Mouse (Mus musculus): ENCODE results near the gene Stx5a.
"Not testable (repeated sequence)": the region's sequence is repeated elsewhere in the genome, so short reads cannot be mapped to it uniquely, and the experiment has no call there.

The Stx5a gene

DNA sequence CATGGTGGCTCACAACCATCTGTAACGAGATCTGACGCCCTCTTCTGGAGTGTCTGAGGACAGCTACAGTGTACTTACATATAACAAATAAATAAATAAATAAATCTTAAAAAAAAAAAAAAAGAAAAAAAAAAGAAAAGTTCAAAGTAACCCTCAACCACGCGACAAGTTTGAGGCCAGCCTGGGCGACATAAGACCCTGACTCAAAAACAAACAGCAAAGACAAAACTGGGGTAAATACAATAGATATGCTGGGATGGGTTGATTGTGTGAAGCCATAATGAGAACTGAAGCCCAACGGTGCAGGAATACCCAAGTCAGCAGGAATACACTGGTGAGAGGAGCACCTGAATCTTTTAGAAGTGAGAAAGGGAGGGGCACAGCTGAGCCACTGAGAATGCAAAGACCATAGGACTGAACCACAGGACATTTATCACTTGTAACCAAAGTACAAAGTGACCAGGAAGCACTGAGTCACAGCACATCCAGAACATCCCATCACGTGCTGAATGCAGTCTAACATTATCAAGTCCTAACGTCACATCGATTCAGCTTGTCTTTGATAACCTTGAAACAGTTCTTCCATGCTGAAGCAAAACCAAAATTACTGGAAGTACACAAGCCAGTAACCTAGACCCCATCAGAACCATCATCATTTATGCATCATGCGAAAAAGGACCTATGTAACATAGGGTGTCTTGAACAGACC, 24.3 kb upstream of the Stx5a start:
- no peak for DNase-seq (ENCODE audit: low spot score in 2 of 2)

DNA sequence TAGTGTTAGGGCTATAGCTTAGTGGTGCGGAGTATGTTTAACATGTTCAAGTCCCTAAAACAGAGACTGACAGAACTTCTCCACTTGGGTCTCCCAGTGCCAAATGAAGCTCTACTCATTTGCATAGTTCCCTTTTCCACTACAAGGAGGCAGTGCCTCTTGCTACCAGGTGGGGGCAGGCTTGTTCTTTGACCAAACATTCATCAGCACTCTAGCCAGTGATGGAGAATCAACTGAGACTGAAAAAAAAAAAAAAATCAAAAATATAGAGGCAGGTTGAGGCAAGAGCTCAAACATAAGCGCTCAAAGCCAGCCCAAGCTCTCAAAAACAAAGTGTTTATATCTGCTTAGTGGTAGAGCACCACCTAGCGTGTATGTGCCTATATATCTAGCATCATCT, 22.9 kb upstream of the Stx5a start:
- DNase-seq (ENCODE audit: low spot score in 2 of 2), result no peak

DNA sequence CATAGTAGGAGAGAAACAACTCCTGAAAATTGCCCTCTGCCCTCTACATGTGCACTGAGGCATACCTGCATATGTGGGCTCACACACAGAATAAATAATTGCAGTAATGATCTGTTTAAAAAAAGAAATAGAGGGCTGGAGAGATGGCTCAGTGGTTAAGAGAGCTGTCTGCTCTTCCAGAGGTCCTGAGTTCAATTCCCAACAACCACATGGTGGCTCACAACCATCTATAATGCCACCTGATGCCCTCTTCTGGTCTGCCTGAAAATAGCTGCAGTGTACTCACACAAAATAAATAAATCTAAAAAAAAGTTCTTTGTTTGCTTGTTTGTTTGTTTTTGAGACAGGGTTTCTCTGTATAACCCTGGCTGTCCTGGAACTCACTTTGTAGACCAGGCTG, 22.2 kb upstream of the Stx5a start:
- not testable (repeated sequence) for DNase-seq (ENCODE audit: low spot score in 2 of 2)

DNA sequence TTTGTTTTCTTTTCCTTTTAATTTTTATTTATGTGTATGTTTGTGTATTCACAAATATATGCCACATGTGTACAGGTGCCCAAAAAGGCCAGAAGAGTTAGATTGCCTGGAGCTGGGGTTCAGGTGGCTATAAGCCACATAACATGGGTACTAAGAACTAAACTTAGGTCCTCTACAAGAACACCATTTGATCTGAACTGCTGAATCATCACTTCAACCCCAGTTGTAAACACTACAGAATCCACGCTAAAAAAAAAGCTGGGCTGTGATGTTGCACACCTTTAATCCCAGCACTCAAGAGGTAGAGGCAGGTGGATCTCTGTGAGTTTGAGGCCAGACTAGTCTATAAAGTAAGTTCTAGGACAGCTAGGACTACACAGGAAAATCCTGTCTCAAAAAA, 19.8 kb upstream of the Stx5a start:
- DNase-seq (ENCODE audit: low spot score in 2 of 2), result no peak

DNA sequence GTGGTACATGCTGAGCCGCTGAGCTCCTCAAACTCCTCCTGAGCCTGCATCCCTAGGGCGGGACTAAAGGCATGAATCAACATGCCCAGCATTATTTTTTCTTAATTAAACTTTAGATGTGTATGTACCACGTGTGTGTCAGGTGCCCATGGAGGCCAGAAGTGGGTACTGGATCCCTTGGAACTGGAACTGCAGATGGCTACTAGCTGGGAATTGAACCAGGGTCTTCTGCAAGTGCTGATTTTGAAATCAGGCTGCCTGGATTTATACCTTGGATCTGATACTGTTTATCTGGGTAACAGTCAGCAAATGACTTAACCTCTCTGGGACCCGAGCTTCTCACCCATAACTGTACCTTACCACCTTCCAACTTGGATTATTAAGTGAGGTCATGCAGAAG, 19.2 kb upstream of the Stx5a start:
- DNase-seq (ENCODE audit: low spot score in 2 of 2), result no peak

DNA sequence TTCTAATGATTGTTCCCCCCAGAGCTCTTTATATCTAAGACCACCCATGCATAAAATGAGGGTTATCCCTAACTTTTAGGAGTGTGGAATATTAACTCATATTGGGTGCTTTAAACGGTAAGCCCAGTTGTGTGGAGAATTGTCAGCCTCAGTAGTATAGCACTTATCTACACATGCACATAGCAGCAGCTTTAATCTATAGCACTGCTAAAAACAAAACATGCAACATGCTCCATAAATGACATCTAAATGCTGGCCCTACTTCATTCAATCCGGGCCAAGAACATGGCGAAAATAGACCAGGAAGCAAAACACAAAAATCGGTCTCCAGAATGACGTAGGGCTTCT, 18.7 kb upstream of the Stx5a start:
- DNase-seq (ENCODE audit: low spot score in 2 of 2), result no peak

DNA sequence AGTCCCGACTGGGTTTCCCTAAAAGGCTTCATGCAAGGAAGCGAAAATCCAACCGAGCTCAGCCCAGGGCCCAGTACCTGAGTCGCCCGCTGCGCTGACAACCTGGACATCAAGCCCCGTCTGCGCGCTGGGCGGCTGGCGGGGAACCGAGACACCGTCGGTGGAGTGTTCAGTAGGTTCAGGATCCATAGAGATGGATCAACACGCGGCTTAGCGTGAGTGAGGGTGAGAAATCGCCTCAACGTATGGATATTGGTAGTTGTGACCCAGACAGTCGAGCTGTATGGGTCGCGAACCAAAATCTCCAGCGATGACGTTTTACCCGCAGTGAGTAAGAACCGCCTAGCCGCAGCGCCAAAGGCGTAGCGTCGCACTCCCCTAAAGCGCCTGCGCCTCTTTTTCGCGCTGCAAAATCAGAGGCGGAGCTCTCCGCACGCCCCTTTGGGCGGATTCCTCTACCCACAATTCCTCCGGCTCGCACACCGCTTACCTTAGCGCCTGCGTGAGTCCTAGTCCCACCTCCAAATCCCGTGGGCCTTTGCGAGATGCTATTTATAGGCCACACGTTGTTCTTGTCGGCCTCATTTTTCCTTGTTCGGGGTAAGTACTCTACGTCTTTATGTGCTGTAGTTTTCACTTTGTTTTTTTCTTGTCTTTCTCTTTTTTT, 18.2 kb upstream of the Stx5a start, which contains the start of gene Slc3a2:
Gene Slc3a2, minus strand, starts transcription at position 463 of the 667 bp plus-strand sequence.
- peak; percentile 97 to 98 for DNase-seq (ENCODE audit: low spot score in 2 of 2)

DNA sequence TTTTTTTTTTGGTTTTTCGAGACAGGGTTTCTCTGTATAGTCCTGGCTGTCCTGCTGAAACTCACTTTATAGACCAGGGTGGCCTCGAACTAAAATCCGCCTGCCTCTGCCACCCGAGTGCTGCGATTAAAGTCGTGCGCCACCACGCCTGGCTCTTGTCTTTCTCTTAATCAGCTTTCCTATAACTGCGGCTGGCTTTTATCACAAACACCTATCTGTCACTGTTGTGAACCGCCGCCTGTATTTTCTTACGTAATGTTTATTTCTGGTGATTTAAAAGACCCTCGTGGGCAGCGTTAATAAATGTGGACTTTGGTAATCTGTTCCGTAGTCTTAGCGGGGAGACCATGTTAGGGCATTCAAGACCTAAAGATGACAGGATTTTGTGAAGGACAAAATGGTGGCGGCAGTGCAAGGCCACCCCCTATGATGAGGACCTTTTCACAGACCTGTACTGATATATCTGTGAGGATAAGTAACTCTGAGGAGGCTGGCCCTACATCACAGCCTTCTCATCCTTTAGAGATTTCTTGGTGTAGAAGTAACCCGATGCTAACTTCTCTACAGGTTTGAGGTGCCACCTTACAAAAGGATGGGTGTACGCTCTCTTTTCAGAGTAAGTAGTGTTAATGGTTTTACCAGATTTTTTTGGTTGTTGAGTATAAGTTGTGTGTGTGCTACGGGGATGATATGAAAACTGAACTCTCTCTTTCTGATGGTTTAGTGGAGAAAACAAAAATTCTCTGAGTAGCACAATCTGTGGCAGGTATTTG, 17.5 kb upstream of the Stx5a start:
- DNase-seq (ENCODE audit: low spot score in 2 of 2), result no peak

DNA sequence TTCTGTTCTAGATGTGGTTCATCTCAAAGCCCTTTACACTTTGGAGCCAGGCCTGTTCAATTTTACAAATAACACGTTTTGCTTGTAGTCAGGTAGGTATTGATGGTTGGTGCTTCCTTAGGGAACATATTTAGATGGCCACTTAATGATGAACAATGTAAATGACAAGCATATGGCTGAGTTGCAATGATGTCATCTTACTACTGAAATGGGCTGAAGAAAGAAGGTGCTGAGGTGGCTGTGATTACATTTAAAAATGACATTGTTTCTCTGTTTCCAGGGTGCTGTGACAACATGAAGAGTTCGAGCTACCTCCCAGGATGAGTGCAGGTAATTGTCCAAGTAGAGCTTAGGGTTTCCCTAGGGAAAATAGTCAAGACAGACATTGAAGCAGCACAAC, 16.8 kb upstream of the Stx5a start:
- no peak for DNase-seq (ENCODE audit: low spot score in 2 of 2)

GRCm38 (mm10) chr19:8725081-8725613, 16.1 kb upstream of the Stx5a start:
- DNase-seq (ENCODE audit: low spot score in 2 of 2), result no peak

DNA sequence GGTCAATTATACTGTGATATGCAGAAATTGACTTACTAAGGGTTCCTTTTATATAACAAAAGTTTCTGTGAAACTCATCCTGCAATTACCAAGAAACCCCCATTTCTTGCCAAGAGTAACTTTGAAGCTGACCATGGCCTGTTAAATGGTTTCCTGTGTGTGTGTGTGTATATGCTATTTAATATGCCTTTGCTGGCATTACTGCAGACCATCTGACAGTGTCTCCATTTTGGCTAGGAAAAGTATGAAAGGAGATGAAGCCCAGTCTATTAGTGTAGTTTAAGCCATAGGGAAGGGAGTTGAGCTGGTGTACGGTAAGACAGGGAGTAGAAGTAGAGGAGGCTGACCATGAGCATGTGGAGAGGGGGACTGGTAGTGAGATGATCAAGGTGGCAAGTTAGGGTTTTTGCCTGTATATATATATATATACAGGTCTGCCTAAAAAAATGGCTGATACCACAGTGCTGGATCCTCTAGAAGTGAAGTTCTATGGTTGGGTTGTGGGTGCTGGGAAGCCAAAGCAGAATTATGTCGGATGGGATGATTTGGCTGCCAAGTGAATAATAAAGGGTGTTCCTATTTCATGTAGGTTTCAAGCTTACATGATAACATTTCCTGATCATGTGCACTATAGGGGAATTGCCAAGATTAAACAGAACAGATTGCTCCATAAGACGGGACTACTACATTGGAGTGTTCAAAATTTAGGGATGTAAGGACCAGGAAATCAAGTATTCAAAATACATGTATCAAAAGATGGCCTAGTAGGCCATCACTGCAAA, 14.4 kb upstream of the Stx5a start:
- DNase-seq (ENCODE audit: low spot score in 2 of 2), result no peak

DNA sequence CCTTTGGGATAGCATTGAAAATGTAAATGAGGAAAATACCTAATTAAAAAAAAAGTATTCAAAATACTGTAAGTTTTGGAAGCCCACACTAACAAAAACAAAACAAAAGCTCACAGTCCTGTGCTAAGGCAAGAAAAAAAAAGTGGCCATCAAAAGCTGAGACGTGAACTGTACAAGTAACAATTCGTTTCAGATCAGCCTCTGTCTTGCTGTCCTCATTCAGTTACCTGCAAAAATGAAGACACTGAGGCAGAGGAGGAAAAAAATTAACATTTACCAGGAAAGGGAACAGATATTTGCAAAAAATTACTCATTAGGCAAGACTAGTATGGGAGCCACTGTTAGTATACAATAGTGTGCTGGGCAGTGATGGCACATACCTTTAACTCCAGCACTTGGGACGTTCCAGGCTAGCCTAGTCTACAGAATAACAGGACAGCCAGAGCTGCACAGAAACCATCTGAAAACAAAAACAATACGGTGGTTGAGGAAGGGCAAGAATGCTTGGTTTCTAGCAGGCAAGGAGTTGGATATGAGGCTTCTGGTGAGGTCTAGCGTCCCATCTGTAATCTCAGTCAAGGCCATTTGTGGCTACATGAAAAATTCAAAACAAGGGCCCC, 13.6 kb upstream of the Stx5a start:
- DNase-seq (ENCODE audit: low spot score in 2 of 2), result no peak

- DNase-seq (ENCODE audit: low spot score in 2 of 2), result not testable (repeated sequence)
These were observed 12.7 kb upstream of the Stx5a start for GRCm38 (mm10) chr19:8728335-8729099.

GRCm38 (mm10) chr19:8734334-8734733, 6.9 kb upstream of the Stx5a start:
- DNase-seq (ENCODE audit: low spot score in 2 of 2), result no peak

DNA sequence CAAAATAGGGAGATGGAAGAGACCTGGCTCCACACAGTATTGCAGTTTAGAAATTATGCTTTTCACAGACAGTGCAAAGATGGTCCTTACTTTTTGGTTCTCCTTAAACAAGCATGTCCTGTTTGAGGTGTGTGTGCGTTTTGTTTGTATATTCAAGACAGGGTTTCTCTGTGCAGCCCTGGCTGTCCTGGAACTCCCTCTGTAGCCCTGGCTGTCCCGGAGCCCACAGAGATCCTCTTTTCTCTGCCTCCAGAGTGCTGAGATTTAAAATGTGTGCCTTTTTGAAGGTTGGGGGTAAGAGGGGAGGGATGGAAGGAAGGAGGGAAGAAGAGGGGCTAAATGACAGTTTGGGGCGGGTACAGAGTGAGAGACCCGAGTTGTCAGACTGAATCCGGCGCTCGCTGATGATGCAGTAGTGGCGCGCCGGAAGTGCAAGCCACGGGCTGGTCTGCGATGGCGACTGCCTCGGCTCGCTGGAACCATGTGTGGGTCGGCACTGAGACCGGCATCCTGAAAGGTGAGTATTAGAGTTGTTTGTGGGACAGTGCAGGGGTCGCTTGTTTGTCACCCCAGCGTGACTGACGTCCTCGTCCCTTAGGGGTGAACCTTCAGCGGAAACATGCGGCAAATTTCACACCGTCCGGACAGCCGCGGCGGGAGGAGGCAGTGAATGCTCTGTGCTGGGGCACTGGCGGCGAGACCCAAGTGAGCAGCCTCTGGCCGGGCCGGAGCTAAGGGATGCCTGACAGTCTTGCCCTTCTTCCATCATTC, 5.6 kb upstream of the Stx5a start, which contains the start of gene Wdr74:
Gene Wdr74, plus strand, starts transcription at position 439 of the 771 bp plus-strand sequence.
- peak; percentile 70 to 91 for DNase-seq (ENCODE audit: low spot score in 2 of 2)

DNA sequence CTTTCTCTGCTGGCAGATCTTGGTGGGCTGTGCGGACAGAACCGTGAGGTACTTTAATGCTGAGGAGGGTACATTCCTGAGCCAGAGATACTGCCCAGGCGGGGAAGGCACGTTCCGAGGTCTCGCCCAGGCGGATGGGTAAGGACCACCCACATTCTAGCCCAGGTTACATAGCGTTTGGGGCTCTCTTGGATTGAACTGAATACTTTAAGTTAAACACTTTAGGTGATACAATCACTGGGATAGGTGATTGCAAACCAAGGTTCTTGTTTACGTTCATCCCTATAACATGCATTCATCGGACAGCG, 5.1 kb upstream of the Stx5a start:
- DNase-seq (ENCODE audit: low spot score in 2 of 2), result no peak

GRCm38 (mm10) chr19:8738911-8739310, 2.3 kb upstream of the Stx5a start:
- DNase-seq (ENCODE audit: low spot score in 2 of 2), result no peak

GRCm38 (mm10) chr19:8739646-8740045, 1.6 kb upstream of the Stx5a start:
- DNase-seq (ENCODE audit: low spot score in 2 of 2), result no peak

- DNase-seq (ENCODE audit: low spot score in 2 of 2), result no peak
These were observed 610 bp upstream of the Stx5a start, which contains the start of gene 1700092M07Rik for GRCm38 (mm10) chr19:8740603-8741002. 1700092M07Rik (plus strand) TSS chr19:8740718.

DNA sequence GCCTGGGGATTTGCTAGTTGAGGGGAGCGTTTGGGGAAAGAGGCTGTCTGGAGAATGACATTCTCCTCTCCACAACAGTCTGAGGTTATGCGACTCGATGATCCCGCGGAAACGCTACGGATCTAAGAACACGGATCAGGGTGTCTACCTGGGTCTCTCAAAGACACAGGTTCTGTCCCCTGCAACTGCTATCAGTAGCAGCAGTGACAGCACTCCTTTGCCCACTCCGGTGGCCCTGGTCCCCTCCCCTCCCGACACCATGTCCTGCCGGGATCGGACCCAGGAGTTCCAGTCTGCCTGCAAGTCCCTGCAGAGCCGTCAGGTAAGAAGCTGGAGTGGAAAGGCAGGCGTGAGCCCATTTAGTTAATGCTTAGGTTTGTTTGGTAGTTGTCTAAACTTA, 963 bp downstream of the Stx5a start:
- DNase-seq (ENCODE audit: low spot score in 2 of 2), result no peak
